Mouse (Mus musculus): ENCODE data around the gene Celf1. TPM values are rescaled to one million over a fixed set of nuclear protein-coding genes. Genes with fewer than 3 reads are reported as not detected.
A peak's percentile ranks its signal among the peaks of the same experiment; 100 is the strongest.

Gene Celf1
- total and polyA plus RNA-seq, 3 experiments: 46.2 to 212 (median 82.3) TPM

DNA sequence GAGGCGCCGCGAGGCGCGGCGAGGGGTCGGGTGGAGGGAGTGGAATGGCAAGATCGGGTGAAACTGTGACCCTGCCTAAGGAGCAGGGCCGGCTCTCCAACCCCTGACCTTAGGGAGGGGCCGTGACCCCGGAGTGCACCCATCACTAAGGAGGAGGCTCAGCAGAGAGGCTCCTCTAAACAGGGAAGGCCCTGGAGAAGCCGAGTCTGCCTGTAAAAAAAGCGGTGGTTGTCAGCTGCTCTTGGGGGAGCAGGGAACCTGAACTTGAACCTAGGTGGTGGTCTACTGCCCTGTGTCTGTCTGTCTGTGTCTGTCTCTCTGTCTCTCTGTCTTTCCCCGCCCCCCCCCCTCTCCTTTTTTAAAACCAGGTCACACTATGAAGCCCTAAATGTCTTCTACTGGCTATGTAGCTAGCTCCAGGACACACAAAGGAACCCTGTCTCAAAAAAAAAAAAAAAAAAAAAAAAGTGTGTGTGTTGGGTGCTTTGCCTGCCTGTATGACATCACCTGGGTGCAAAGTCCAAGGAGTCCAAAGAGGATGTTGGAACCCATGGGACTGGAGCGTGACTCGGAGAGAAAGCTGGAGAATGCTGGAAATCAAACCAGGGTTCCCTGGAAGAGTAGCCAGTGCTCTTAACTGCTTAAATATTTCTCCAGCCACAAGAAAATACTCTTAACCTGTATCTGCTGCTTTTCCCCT, 22.0 kb upstream of the Celf1 start:
- Histone ChIP-seq H3K9me3 (replicated peaks; ENCODE audit: insufficient read depth, low read length) (no peaks in the 10 kb centered on the region), H3K4me3 (ENCODE audit: control insufficient read depth in 1 of 2, insufficient read depth in 1 of 2, low read depth in 2 of 2, low read length in 2 of 2) (peak overlapping the region; percentile 61 to 95), H3K79me2 (ENCODE audit: control insufficient read depth, insufficient read depth, low read length, poor library complexity) (peaks cover 31% of the 10 kb centered on the region), H3K27ac (ENCODE audit: control insufficient read depth, low read depth, low read length) (peak overlapping the region; percentile 58), H3K4me1 (ENCODE audit: control insufficient read depth in 1 of 2, insufficient read depth in 2 of 2, low read length in 2 of 2) (peaks cover 0 to 5% of the 10 kb centered on the region in 2 experiments; a peak in 3 of 4 replicates), H3K9ac (ENCODE audit: control insufficient read depth, low read depth, low read length, poor library complexity, severe bottlenecking) (peak overlapping the region; percentile 93), H3K27me3 (ENCODE audit: control insufficient read depth in 1 of 2, insufficient read depth in 2 of 2, low read length in 2 of 2) (no peaks in the 10 kb centered on the region), H3K36me3 (ENCODE audit: control insufficient read depth in 1 of 2, insufficient read depth in 2 of 2, low read length in 2 of 2) (peaks cover 0 to 15% of the 10 kb centered on the region in 2 experiments; a peak in 3 of 4 replicates)
- no peak for TF ChIP-seq POLR2AphosphoS2 (IDR thresholded peaks at IDR 0.05; ENCODE audit: low read length)
- TF ChIP-seq MXI1 (IDR thresholded peaks at IDR 0.05; ENCODE audit: low read depth, low read length): peak; percentile 42; the same call in 1 of the 2 replicates
- TF ChIP-seq ZNF384 (IDR thresholded peaks at IDR 0.05; ENCODE audit: low read depth, low read length): peak; percentile 65
- TF ChIP-seq POLR2A (IDR thresholded peaks at IDR 0.05; ENCODE audit: control insufficient read depth in 1 of 2, insufficient read depth in 1 of 2, low read depth in 1 of 2, low read length in 2 of 2, poor library complexity in 1 of 2): peak in 1 of 2 experiments; percentile 37; a peak in 2 of 4 replicates
- peak; percentile 65 for DNase-seq (ENCODE audit: low read depth, low spot score)

DNA sequence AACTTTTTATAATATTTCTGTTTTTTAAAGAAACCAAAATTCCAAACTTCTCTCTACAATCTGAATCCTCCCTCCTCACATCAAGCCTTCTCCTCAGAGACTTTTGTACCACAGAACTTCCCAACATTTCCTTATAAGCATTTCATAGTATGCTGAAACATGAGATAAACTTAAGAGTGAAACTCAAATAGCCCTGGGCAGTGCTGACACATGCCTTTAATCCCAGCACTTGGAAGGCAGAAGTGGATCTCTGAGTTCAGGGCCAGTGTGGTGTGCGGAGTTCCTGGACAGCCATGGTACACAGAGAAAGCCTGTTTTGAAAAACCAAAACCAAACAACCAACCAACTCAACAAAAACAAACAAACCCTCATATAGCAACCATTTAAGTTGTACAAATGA, 19.0 kb upstream of the Celf1 start:
- Histone ChIP-seq H3K36me3 (ENCODE audit: control insufficient read depth in 1 of 2, insufficient read depth in 2 of 2, low read length in 2 of 2) (peaks cover 0 to 9% of the 10 kb centered on the region in 2 experiments; a peak in 2 of 4 replicates), H3K9ac (ENCODE audit: control insufficient read depth, low read depth, low read length, poor library complexity, severe bottlenecking) (no peak overlapping the region), H3K4me3 (ENCODE audit: control insufficient read depth in 1 of 2, insufficient read depth in 1 of 2, low read depth in 2 of 2, low read length in 2 of 2) (no peak overlapping the region), H3K27ac (ENCODE audit: control insufficient read depth, low read depth, low read length) (no peak overlapping the region), H3K27me3 (ENCODE audit: control insufficient read depth in 1 of 2, insufficient read depth in 2 of 2, low read length in 2 of 2) (no peaks in the 10 kb centered on the region), H3K4me1 (ENCODE audit: control insufficient read depth in 1 of 2, insufficient read depth in 2 of 2, low read length in 2 of 2) (peaks cover 0 to 5% of the 10 kb centered on the region in 2 experiments; a peak in 2 of 4 replicates), H3K9me3 (replicated peaks; ENCODE audit: insufficient read depth, low read length) (no peaks in the 10 kb centered on the region), H3K79me2 (ENCODE audit: control insufficient read depth, insufficient read depth, low read length, poor library complexity) (peaks cover 20% of the 10 kb centered on the region)
- TF ChIP-seq HCFC1 (IDR thresholded peaks at IDR 0.05; ENCODE audit: low read depth, low read length): no peak
- no peak for TF ChIP-seq ZC3H11A (IDR thresholded peaks at IDR 0.05; ENCODE audit: low read depth, low read length)
- no peak for TF ChIP-seq ELF1 (IDR thresholded peaks at IDR 0.05; ENCODE audit: low read depth, low read length)
- TF ChIP-seq USF1 (IDR thresholded peaks at IDR 0.05; ENCODE audit: low read depth, low read length): no peak
- TF ChIP-seq TBP (IDR thresholded peaks at IDR 0.05; ENCODE audit: low read depth, low read length): no peak
- TF ChIP-seq GABPA (IDR thresholded peaks at IDR 0.05; ENCODE audit: low read depth, low read length): no peak
- no peak for TF ChIP-seq MAZ (IDR thresholded peaks at IDR 0.05; ENCODE audit: low read depth, low read length)
- TF ChIP-seq E2F4 (IDR thresholded peaks at IDR 0.05; ENCODE audit: borderline replicate concordance, low read depth, low read length): no peak
- no peak for TF ChIP-seq RAD21 (IDR thresholded peaks at IDR 0.05; ENCODE audit: low read depth, low read length)
- TF ChIP-seq POLR2AphosphoS2 (IDR thresholded peaks at IDR 0.05; ENCODE audit: low read length): no peak
- TF ChIP-seq TCF12 (IDR thresholded peaks at IDR 0.05; ENCODE audit: low read depth, low read length): no peak
- TF ChIP-seq CTCF (IDR thresholded peaks at IDR 0.05 in 2 of 3, conservative IDR thresholded peaks at IDR 0.05 in 1 of 3; ENCODE audit: control insufficient read depth in 1 of 3, insufficient read depth in 1 of 3, low read depth in 2 of 3, low read length in 3 of 3, poor library complexity in 1 of 3, severe bottlenecking in 1 of 3): no peak
- no peak for DNase-seq (ENCODE audit: low read depth, low spot score)

All from MEL (cell line).